Mouse (Mus musculus): ENCODE measurements around the gene Mdm2. TPM values are rescaled to one million over a fixed set of nuclear protein-coding genes. Genes with fewer than 3 reads are reported as not detected.

Mdm2 gene
- polyA plus RNA-seq, 1 experiment from 2014 or later: 55.3 TPM

GRCm38 (mm10) chr10:117648643-117649042 is 61.9 kb downstream of the Mdm2 start:
- Histone ChIP-seq H3K4me3 (ENCODE audit: low read length) (no peak overlapping the region), H3K36me3 (ENCODE audit: control insufficient read depth, insufficient read depth) (no peaks in the 10 kb centered on the region), H3K9me3 (replicated peaks; ENCODE audit: control insufficient read depth, low read length) (no peaks in the 10 kb centered on the region), H3K27me3 (ENCODE audit: control insufficient read depth, insufficient read depth, low read length) (no peaks in the 10 kb centered on the region), H3K27ac (ENCODE audit: low read length) (no peak overlapping the region), H3K4me1 (ENCODE audit: control insufficient read depth, insufficient read depth, low read length) (no peaks in the 10 kb centered on the region), H3K9ac (ENCODE audit: low read length) (no peak overlapping the region), H3K4me2 (ENCODE audit: low read depth, low read length) (no peak overlapping the region)
- no peak for ATAC-seq (replicated peaks; ENCODE audit: extremely low read depth, insufficient read depth, low FRiP score)
- 63% methylated on average over 3 of the region's 3 CpGs for WGBS

- Histone ChIP-seq H3K27me3 (ENCODE audit: control insufficient read depth, insufficient read depth, low read length) (no peaks in the 10 kb centered on the region), H3K9me3 (replicated peaks; ENCODE audit: control insufficient read depth, low read length) (no peaks in the 10 kb centered on the region), H3K27ac (ENCODE audit: low read length) (no peak overlapping the region), H3K4me1 (ENCODE audit: control insufficient read depth, insufficient read depth, low read length) (no peaks in the 10 kb centered on the region), H3K36me3 (ENCODE audit: control insufficient read depth, insufficient read depth) (no peaks in the 10 kb centered on the region), H3K4me2 (ENCODE audit: low read depth, low read length) (no peak overlapping the region), H3K4me3 (ENCODE audit: low read length) (no peak overlapping the region), H3K9ac (ENCODE audit: low read length) (no peak overlapping the region)
- ATAC-seq (replicated peaks; ENCODE audit: extremely low read depth, insufficient read depth, low FRiP score): no peak
- WGBS: 89% methylated on average over 2 of the region's 2 CpGs
Observed at GRCm38 (mm10) chr10:117647964-117648472, 62.5 kb downstream of the Mdm2 start.

GRCm38 (mm10) chr10:117647158-117647505 is 63.4 kb downstream of the Mdm2 start:
- no peaks in the 10 kb centered on the region for H3K27me3 ChIP-seq (ENCODE audit: control insufficient read depth, insufficient read depth, low read length)
- H3K4me3 ChIP-seq (ENCODE audit: low read length): no peak overlapping the region
- no peak overlapping the region for H3K27ac ChIP-seq (ENCODE audit: low read length)
- no peaks in the 10 kb centered on the region for H3K4me1 ChIP-seq (ENCODE audit: control insufficient read depth, insufficient read depth, low read length)
- ATAC-seq (replicated peaks; ENCODE audit: extremely low read depth, insufficient read depth, low FRiP score): no peak
- WGBS: 83% methylated on average over 13 of the region's 13 CpGs
- H3K9ac ChIP-seq (ENCODE audit: low read length): no peak overlapping the region
- no peak overlapping the region for H3K4me2 ChIP-seq (ENCODE audit: low read depth, low read length)
- H3K36me3 ChIP-seq (ENCODE audit: control insufficient read depth, insufficient read depth): no peaks in the 10 kb centered on the region
- H3K9me3 ChIP-seq (replicated peaks; ENCODE audit: control insufficient read depth, low read length): no peaks in the 10 kb centered on the region

- Histone ChIP-seq H3K4me3 (ENCODE audit: low read length) (no peak overlapping the region), H3K27me3 (ENCODE audit: control insufficient read depth, insufficient read depth, low read length) (no peaks in the 10 kb centered on the region), H3K9ac (ENCODE audit: low read length) (no peak overlapping the region), H3K27ac (ENCODE audit: low read length) (no peak overlapping the region), H3K9me3 (replicated peaks; ENCODE audit: control insufficient read depth, low read length) (no peaks in the 10 kb centered on the region), H3K4me2 (ENCODE audit: low read depth, low read length) (no peak overlapping the region), H3K36me3 (ENCODE audit: control insufficient read depth, insufficient read depth) (no peaks in the 10 kb centered on the region), H3K4me1 (ENCODE audit: control insufficient read depth, insufficient read depth, low read length) (peaks cover 1% of the 10 kb centered on the region; the same call in 1 of the 2 replicates)
- no peak for ATAC-seq (replicated peaks; ENCODE audit: extremely low read depth, insufficient read depth, low FRiP score)
- whole genome bisulfite sequencing: 86% methylated on average over 5 of the region's 5 CpGs
Observed at GRCm38 (mm10) chr10:117646482-117647157, 63.9 kb downstream of the Mdm2 start.

GRCm38 (mm10) chr10:117645487-117645964 is 65.0 kb downstream of the Mdm2 start:
- WGBS: 80% methylated on average over 7 of the region's 7 CpGs
- Histone ChIP-seq H3K4me2 (ENCODE audit: low read depth, low read length) (no peak overlapping the region), H3K9ac (ENCODE audit: low read length) (no peak overlapping the region), H3K4me3 (ENCODE audit: low read length) (no peak overlapping the region), H3K27me3 (ENCODE audit: control insufficient read depth, insufficient read depth, low read length) (no peaks in the 10 kb centered on the region), H3K36me3 (ENCODE audit: control insufficient read depth, insufficient read depth) (no peaks in the 10 kb centered on the region), H3K4me1 (ENCODE audit: control insufficient read depth, insufficient read depth, low read length) (peaks cover 3% of the 10 kb centered on the region; the same call in 1 of the 2 replicates), H3K27ac (ENCODE audit: low read length) (no peak overlapping the region), H3K9me3 (replicated peaks; ENCODE audit: control insufficient read depth, low read length) (no peaks in the 10 kb centered on the region)
- ATAC-seq (replicated peaks; ENCODE audit: extremely low read depth, insufficient read depth, low FRiP score): no peak

- H3K4me2 ChIP-seq (ENCODE audit: low read depth, low read length): no peak overlapping the region
- H3K36me3 ChIP-seq (ENCODE audit: control insufficient read depth, insufficient read depth): no peaks in the 10 kb centered on the region
- no peaks in the 10 kb centered on the region for H3K9me3 ChIP-seq (replicated peaks; ENCODE audit: control insufficient read depth, low read length)
- H3K9ac ChIP-seq (ENCODE audit: low read length): no peak overlapping the region
- H3K4me3 ChIP-seq (ENCODE audit: low read length): no peak overlapping the region
- H3K27me3 ChIP-seq (ENCODE audit: control insufficient read depth, insufficient read depth, low read length): no peaks in the 10 kb centered on the region
- WGBS: 85% methylated on average over 11 of the region's 11 CpGs
- ATAC-seq (replicated peaks; ENCODE audit: extremely low read depth, insufficient read depth, low FRiP score): no peak
- peaks cover 3% of the 10 kb centered on the region; the same call in 1 of the 2 replicates for H3K4me1 ChIP-seq (ENCODE audit: control insufficient read depth, insufficient read depth, low read length)
- no peak overlapping the region for H3K27ac ChIP-seq (ENCODE audit: low read length)
Observed at GRCm38 (mm10) chr10:117644828-117645227, 65.7 kb downstream of the Mdm2 start.

GRCm38 (mm10) chr10:117644429-117644748 is 66.2 kb downstream of the Mdm2 start:
- no peak for ATAC-seq (replicated peaks; ENCODE audit: extremely low read depth, insufficient read depth, low FRiP score)
- no peaks in the 10 kb centered on the region for H3K9me3 ChIP-seq (replicated peaks; ENCODE audit: control insufficient read depth, low read length)
- H3K9ac ChIP-seq (ENCODE audit: low read length): no peak overlapping the region
- no peak overlapping the region for H3K4me2 ChIP-seq (ENCODE audit: low read depth, low read length)
- H3K4me3 ChIP-seq (ENCODE audit: low read length): no peak overlapping the region
- H3K4me1 ChIP-seq (ENCODE audit: control insufficient read depth, insufficient read depth, low read length): peaks cover 3% of the 10 kb centered on the region; the same call in 1 of the 2 replicates
- no peaks in the 10 kb centered on the region for H3K36me3 ChIP-seq (ENCODE audit: control insufficient read depth, insufficient read depth)
- 77% methylated on average over 8 of the region's 8 CpGs for WGBS
- no peak overlapping the region for H3K27ac ChIP-seq (ENCODE audit: low read length)
- H3K27me3 ChIP-seq (ENCODE audit: control insufficient read depth, insufficient read depth, low read length): no peaks in the 10 kb centered on the region

GRCm38 (mm10) chr10:117643711-117644428 is 66.7 kb downstream of the Mdm2 start:
- Histone ChIP-seq H3K4me1 (ENCODE audit: control insufficient read depth, insufficient read depth, low read length) (peaks cover 3% of the 10 kb centered on the region; the same call in 1 of the 2 replicates), H3K4me3 (ENCODE audit: low read length) (no peak overlapping the region), H3K9me3 (replicated peaks; ENCODE audit: control insufficient read depth, low read length) (no peaks in the 10 kb centered on the region), H3K27me3 (ENCODE audit: control insufficient read depth, insufficient read depth, low read length) (no peaks in the 10 kb centered on the region), H3K27ac (ENCODE audit: low read length) (no peak overlapping the region), H3K9ac (ENCODE audit: low read length) (no peak overlapping the region), H3K4me2 (ENCODE audit: low read depth, low read length) (no peak overlapping the region), H3K36me3 (ENCODE audit: control insufficient read depth, insufficient read depth) (no peaks in the 10 kb centered on the region)
- no peak for ATAC-seq (replicated peaks; ENCODE audit: extremely low read depth, insufficient read depth, low FRiP score)
- 83% methylated on average over 12 of the region's 12 CpGs for WGBS

- H3K27ac ChIP-seq (ENCODE audit: low read length): no peak overlapping the region
- no peak for ATAC-seq (replicated peaks; ENCODE audit: extremely low read depth, insufficient read depth, low FRiP score)
- WGBS: 70% methylated on average over 6 of the region's 6 CpGs
Observed at GRCm38 (mm10) chr10:117643302-117643701, 67.3 kb downstream of the Mdm2 start.

More at GRCm38 (mm10) chr10:117643302-117643701, 67.3 kb downstream of the Mdm2 start:
- H3K4me2 ChIP-seq (ENCODE audit: low read depth, low read length): no peak overlapping the region
- H3K36me3 ChIP-seq (ENCODE audit: control insufficient read depth, insufficient read depth): no peaks in the 10 kb centered on the region
- no peak overlapping the region for H3K4me3 ChIP-seq (ENCODE audit: low read length)
- H3K27me3 ChIP-seq (ENCODE audit: control insufficient read depth, insufficient read depth, low read length): no peaks in the 10 kb centered on the region
- no peaks in the 10 kb centered on the region for H3K9me3 ChIP-seq (replicated peaks; ENCODE audit: control insufficient read depth, low read length)
- no peak overlapping the region for H3K9ac ChIP-seq (ENCODE audit: low read length)
- H3K4me1 ChIP-seq (ENCODE audit: control insufficient read depth, insufficient read depth, low read length): peaks cover 3% of the 10 kb centered on the region; the same call in 1 of the 2 replicates
